Mouse (Mus musculus) spleen, adult 2 months (tissue): ENCODE data around the gene Med12.

ENCODE experiments used
- CTCF ChIP-seq: fragments of 200-500 bp; IDR thresholded peaks from 2 replicates; pipeline ENCODE4 v1.5.1; 2011; ENCODE audit warnings: mild to moderate bottlenecking, inconsistent platforms; ENCODE audit not compliant: insufficient read depth, insufficient read length, insufficient replicate concordance; ENCODE audit errors: extremely low read depth
- POLR2A ChIP-seq: fragments of 200-500 bp; IDR thresholded peaks from 2 replicates; pipeline ENCODE4 v1.6.1; 2011; ENCODE audit warnings: low read depth, low read length, inconsistent platforms

GRCm38 (mm10) chrX:101287543-101287942 lies 13.7 kb downstream of the Med12 start:
- TF ChIP-seq POLR2A: no peak
- no peak for TF ChIP-seq CTCF
